ENCODE assay signal across 25 mouse cellular contexts in genomic region chr5:49487270-49487669, GRCm38 (mm10).
"Had no signal": no experiment of that assay in that cellular context is flagged by ENCODE, and none has a peak within 500 bp of the region (broad histone marks: within the 10 kb centered on the region; RNA-seq: fewer than 3 reads in every experiment).

No protein-coding gene starts in this region.

- H3K27me3 ChIP-seq: heart, embryonic 13.5 days; heart, embryonic 15.5 days; hindbrain, embryonic 13.5 days; hindbrain, embryonic 15.5 days; kidney, embryonic 15.5 days; limb, embryonic 13.5 days; limb, embryonic 15.5 days had no signal

- ATAC-seq: forebrain, postnatal 0 days; hindbrain, postnatal 0 days; intestine, embryonic 16.5 days had no signal

- H3K9me3 ChIP-seq: heart, embryonic 13.5 days; heart, embryonic 15.5 days; hindbrain, embryonic 13.5 days; hindbrain, embryonic 15.5 days; kidney, embryonic 15.5 days; limb, embryonic 13.5 days; limb, embryonic 15.5 days had no signal

- H3K4me3 ChIP-seq: heart, adult 2 months; heart, embryonic 13.5 days; heart, embryonic 15.5 days; hindbrain, embryonic 13.5 days; hindbrain, embryonic 15.5 days; kidney, embryonic 15.5 days; limb, embryonic 13.5 days; limb, embryonic 15.5 days had no signal

- DNase-seq: forebrain, postnatal 0 days; gastrocnemius, postnatal 14 days; gastrocnemius, postnatal 36 days; heart, adult 11 months; heart, adult 2 months; heart, postnatal 14 days; heart, postnatal 36 days; kidney, adult 11 months; kidney, adult 2 months; kidney, adult 9 months; kidney, postnatal 14 days; kidney, postnatal 36 days; layer of hippocampus, postnatal 36 days; left cerebral cortex, postnatal 4 days had no signal

- H3K4me1 ChIP-seq: heart, embryonic 13.5 days; heart, embryonic 15.5 days; hindbrain, embryonic 13.5 days; hindbrain, embryonic 15.5 days; kidney, embryonic 15.5 days; limb, embryonic 13.5 days; limb, embryonic 15.5 days had no signal

- H3K36me3 ChIP-seq: heart, embryonic 13.5 days; heart, embryonic 15.5 days; hindbrain, embryonic 13.5 days; hindbrain, embryonic 15.5 days; kidney, embryonic 15.5 days; limb, embryonic 13.5 days; limb, embryonic 15.5 days had no signal

- H3K27ac ChIP-seq: heart, adult 2 months; heart, embryonic 13.5 days; heart, embryonic 15.5 days; hindbrain, embryonic 13.5 days; hindbrain, embryonic 15.5 days; hindbrain, postnatal 0 days; kidney, embryonic 15.5 days; kidney, postnatal 0 days; limb, embryonic 13.5 days; limb, embryonic 15.5 days had no signal

- H3K4me2 ChIP-seq: heart, embryonic 11.5 days; heart, embryonic 13.5 days; heart, embryonic 15.5 days; hindbrain, embryonic 13.5 days; hindbrain, embryonic 15.5 days; kidney, embryonic 15.5 days; limb, embryonic 13.5 days; limb, embryonic 15.5 days had no signal

- H3K9ac ChIP-seq: forebrain, postnatal 0 days; heart, embryonic 13.5 days; heart, embryonic 15.5 days; hindbrain, embryonic 13.5 days; hindbrain, embryonic 15.5 days; kidney, embryonic 15.5 days; limb, embryonic 13.5 days; limb, embryonic 15.5 days had no signal
